Mouse (Mus musculus): Measurements from ENCODE around the gene Zcchc17. TPM values are rescaled to one million over a fixed set of nuclear protein-coding genes. Genes with fewer than 3 reads are reported as not detected.

Zcchc17 gene
- total RNA-seq, 2 experiments from 2014 or later: 42.5 to 44.8 TPM

DNA sequence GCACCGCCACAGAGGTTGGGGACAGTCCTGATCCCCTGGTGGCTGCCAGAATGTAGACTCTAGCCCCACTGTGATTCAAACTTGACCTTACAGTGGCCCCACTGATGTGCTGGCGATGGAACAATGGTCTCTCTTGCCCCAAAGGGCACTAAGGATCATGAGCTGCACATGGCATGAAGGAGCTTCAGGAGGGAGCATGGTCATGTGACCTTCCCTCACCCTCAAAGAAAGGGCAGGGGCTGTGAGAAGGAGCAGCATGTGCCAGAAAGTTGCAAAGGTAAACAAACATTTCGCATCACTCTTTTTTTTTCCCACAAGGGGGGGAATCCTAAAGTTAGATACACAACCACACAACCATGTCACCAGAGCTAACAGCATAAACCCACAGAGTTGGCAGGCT lies 41.6 kb downstream of the Zcchc17 start:
- DNase-seq (ENCODE audit: low spot score): no peak

DNA sequence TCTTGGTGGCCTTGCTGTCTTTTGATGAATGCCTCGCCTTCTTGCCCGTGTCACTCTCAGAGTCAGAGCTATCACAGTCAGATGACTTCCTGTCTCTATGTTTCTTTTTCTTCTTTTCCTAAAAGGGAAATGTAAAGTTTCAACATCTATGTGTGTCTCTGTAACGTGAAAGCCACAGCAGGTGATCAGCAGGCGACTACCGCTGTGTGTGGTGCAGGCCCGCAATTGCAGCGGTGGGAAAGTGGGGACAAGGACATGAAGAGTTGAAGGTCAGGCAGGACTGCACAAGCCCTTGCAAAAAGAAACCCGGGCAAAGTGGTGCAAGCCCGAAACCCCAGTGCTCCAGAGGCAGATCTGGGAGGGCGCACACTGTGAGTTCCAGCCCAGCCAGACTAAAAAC lies 43.1 kb downstream of the Zcchc17 start:
- DNase-seq (ENCODE audit: low spot score): no peak

DNA sequence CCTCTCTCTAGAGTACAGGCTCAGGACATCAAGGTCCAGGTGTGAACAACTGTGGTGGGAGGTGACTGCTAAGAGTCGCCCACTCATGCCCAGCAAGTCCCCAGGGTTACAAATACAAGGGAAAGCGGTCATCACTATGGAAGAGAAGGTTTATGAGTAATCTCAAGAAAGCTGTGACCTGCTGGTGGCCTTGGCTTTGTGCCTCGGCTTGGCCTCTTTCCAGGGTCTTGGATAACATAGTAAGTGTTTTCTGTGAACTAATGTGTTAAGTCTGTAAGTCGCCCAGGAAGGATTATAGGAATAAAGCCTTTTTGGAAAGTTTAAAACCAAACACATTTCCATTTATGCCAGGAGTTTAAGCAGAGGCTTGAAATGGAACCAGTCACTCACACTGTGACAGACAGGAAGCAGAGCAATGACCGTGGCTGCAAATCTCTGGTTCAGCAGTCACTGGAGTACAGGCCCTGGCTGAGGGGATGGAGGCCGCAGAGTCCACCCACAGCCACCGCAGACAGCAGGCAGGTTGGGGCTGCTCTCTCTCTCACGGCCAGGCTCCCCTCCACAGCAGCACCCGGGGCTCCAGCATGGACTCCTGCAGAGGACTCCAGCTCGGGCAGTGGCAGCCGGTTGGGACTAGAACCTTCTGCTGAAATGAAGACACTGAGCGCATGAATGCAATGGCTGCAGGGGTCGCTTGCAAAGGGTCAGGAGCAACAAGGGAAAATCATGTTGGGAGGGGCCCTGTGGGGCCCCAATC lies 43.8 kb downstream of the Zcchc17 start:
- DNase-seq (ENCODE audit: low spot score): no peak

DNA sequence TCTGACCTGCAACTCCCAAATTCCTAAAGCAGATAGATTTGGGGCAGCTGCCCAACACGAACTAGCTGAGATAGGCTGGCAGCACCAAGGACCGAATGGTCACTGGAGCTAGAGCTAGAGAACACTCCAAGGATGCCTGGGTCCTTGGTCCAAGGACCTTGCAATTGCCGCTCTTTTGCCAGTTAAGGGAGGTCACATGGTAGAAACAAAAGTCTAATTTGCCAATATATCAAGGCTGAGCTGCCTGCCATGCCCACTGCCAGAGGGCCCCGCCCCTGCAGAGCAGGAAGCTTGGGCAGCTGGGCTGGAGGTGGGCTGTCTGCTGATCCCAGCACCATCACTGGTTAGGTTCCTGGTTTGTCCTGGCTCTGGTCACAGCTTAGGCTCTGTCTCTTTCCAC lies 46.2 kb downstream of the Zcchc17 start:
- DNase-seq (ENCODE audit: low spot score): no peak

DNA sequence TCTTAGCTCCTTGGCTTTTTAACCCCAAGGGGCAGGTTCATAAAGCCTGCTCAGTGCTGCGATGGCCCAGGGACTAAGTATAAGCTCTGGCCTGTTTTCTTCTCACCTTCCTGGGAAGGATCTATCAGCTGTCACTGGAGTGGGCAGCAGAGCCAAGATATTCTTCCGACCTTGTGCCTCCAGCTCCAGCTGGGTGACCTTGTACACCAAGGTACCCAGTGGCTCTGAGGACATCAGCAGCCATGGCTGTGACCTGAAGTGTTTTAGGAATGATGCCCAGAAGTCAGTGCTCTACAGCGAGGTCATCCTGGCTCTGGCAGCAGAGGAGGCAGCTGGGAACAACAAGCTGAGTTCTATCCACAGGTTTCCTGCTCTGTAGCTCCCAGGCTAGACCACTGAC lies 47.2 kb downstream of the Zcchc17 start:
- DNase-seq (ENCODE audit: low spot score): peak; percentile 54

DNA sequence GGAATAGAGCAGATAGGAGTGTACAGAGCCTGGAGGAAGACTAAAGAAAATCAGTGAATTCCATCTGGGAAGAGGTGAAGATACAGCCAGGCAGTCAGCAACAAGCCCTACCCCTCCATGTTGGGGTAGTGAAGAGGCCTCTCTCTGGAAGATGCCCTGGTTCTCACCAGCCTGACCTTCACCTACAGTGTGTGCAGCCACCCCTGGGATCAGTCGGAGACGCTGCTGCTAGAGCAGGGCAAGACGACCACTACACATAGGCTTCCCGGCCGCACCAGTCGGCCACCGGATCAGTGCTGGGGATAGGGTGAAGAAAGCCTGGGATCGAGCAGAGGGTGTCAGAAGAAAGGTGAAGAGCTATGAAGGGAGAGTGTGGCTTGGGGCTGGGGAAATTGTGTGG lies 50.5 kb downstream of the Zcchc17 start:
- no peak for DNase-seq (ENCODE audit: low spot score)

DNA sequence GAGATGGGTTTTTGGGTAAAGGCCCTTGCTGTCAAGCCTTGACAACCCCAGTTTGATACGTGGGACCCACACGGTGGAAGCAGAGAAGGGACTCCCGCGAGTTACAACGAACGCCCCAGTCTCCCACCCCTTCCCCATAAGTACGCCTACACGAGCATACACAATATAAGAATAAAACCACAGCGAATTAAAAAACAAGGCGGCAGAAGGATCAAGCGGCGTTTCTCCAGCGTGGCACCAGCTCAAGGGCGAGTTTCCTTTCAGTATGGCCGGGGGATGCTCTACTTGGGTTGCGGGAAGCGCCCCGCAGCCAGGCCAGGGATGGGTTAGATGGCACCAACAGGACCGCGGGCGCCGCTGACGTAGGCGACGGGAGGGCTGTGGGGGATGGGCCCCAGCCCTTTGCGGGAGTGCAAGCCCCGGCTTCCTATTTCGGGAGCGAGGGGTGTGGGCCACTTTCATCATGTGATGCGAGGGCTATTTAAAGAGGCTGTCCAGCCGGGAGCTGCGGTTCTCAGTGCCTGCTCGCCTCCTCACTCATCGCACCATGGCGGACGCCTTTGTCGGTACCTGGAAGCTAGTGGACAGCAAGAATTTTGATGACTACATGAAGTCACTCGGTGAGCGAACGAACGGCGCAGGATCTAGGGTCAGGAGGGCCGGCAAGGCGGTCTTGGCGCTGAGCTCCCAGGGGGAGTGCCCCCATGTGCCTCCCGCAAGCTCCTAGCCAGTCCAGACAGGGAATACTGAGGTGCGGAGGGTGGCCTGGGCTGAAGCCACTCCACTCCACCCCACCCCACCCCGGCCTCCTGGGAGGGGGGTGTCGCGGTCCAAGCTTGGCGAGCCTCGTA lies 51.3 kb downstream of the Zcchc17 start, which contains the start of the genes Fabp3 and Gm10570:
Fabp3 (plus strand) TSS at position 365 of the 851 bp plus-strand sequence.
Gm10570 (minus strand) TSS at position 444 of the 851 bp plus-strand sequence.
- DNase-seq (ENCODE audit: low spot score): peak; percentile 81

DNA sequence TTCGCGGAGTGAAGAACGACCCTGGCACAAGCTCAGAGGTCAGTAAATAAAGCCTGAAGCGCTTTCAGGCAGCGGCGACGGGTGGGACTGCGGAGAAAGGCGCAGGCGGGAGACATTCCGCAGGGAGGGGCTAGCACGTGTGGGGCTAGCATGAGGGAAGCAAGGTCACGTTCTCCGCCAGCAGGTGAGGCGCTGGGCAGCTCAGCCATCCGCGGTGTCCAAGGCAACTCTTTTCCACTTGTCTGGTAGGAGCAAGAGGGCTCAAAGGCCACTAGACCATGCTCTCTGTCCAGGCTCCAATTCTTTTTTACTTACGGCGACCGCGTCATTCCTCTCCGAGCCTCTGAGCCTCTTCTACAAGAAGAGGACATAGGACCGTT lies 51.9 kb downstream of the Zcchc17 start:
- peak; percentile 59 for DNase-seq (ENCODE audit: low spot score)

DNA sequence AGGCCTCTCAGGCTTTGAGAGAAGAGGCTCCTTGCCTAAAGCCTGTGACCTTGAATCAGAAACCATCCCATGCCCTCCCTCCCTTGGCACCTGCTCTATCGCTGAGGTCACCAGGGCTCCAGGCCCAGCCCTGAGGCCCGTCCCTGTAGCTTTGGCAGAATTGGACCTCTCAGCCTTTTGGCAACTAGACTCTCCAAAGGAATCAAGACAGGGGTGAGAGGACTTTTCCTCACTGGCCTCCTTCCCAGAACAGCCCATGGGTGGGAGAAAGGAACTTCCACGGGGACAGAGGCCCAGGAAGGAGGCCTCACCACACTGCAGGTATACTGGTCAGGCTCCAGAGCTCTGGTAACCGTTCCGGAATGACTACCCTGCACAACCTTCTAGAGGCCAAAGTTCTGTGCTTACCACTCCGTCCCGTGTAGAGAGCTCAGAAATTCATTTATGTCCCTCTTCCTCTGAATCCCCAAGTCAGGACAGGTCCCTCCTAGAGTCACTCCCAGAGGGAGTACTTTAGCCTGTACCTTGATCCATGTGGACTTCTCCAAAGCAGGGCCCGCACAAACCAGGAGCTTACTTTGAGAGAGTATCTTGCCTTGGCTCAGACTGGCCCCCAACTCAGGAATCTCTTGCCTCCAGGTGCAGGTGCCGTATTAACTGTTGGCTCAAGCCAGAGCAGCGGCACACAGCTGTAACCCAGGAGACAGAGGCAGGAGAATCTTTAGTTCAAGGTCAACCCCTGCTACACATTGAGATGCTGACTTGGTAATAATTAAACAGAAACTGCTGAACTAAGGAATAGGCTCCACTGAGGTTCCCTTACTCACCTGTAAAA lies 52.7 kb downstream of the Zcchc17 start:
- peak; percentile 80 for DNase-seq (ENCODE audit: low spot score)

DNA sequence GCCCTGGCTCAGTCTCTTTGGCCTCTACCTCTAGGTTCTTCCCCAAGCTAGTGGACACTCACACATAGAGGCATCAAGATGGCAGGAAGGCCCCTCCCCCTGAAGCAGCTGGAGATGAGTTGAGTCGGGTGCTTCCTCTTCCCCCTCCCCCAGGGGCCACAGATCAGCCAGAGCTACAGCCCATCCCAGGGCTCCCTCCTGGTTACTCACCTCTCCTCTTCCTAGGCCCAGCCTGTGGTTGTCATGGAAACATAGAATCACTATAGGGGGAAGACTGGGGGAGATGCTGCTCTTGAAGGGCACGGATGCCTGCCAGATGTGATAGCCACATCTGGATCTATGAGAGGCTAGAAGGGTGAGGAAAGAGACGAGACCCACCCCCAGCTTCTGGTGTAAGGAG lies 55.0 kb downstream of the Zcchc17 start:
- no peak for DNase-seq (ENCODE audit: low spot score)

DNA sequence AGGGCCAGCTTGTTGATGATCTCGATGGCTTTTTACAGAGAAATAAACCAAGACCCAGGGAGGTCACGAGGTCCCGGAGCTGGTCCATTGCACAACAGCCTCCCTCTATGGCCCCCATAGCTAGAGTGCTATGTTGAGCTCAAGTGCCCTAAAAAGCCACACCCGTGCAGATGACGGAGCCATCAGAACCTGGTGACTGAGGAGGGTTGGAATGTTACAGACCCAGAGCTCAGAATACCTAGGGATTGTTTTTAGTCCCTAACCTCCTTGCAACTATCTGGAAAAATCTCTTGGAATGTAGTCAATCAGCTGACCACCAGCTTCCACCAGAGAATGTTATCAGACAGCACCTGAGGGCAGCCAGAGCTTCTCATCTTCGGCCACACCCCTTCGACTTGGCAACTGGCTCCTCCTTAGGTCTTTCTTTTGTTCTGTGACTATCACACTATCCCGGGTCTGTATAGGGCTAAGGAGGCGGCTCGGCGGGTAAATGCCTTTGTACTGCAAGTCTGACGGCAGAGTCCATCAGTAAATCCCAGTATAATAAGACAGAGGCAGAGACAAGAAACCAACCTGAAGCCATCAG lies 57.4 kb downstream of the Zcchc17 start:
- no peak for DNase-seq (ENCODE audit: low spot score)

DNA sequence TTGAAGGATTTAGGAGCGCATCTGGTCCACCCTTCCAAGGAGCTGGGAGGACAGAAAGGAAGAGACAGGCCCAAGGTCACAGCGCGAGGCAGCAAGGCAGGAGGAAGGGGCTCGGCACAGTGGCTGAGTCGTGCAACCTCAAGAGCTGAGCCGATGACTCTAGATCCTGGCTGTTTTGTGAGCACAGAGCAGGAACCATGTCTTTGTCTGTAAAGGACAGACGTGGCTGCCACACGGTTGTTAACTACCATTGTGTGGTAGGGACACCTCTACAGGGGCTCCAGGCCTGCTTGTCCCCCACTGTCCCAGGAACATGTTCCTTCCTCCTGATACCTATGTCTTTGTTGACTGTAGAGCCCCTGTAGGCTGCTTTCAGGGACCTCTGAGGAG lies 60.1 kb downstream of the Zcchc17 start:
- DNase-seq (ENCODE audit: low spot score): no peak

DNA sequence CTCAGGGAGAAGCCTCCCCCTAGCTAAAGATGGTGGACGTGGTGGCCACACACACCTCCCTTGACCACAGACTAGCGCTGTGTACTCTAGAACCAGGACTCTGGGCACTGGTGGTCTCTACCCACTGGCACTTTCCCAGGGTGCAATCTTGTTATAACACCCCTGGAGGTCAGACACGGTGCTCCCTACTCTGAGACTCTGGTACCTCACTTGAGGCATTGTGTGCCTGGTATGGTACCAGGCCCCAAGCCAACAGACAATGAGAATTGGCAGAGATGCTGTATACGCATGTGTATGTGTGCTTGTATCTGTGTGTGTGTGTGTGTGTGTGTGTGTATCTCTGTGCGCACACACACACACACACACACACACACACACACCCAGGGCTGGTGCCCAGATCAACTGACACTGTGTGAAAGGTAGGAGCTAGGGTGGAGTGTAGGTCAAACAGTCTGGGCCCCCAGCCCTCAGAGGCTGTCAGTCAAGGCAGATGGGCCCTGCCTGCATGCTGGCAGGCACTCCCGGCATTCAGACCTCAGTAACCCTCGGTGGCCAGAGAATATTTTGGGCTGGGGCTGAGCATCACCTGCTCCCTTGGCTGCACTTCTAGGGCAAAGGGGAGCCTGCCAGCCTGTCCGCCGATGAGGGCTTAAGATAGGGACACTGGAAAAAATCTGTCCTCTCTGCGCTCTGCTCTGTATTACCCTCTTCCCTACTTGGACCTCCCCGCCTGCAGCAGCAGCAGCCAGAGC lies 60.7 kb downstream of the Zcchc17 start:
- peak; percentile 91 for DNase-seq (ENCODE audit: low spot score)

DNA sequence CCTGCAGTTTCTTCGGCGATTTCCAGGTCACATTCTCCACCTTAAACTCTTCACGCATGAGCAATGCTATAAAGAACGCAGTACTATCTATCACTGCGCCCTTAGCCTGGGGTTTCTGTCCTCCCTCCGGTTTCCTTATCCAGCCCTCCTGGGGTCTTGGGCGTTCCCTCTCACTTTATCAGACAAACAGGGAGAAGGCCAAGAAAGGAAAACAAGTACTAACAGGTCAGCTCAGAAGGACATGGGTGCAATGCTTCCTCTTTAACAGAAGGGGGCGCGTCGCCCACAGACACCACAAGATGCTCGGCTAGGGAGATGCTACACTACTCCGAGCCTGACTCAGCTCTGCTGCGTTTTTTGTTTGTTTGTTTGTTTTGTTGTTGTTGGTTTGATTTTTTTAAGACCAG lies 62.6 kb downstream of the Zcchc17 start:
- DNase-seq (ENCODE audit: low spot score): no peak

DNA sequence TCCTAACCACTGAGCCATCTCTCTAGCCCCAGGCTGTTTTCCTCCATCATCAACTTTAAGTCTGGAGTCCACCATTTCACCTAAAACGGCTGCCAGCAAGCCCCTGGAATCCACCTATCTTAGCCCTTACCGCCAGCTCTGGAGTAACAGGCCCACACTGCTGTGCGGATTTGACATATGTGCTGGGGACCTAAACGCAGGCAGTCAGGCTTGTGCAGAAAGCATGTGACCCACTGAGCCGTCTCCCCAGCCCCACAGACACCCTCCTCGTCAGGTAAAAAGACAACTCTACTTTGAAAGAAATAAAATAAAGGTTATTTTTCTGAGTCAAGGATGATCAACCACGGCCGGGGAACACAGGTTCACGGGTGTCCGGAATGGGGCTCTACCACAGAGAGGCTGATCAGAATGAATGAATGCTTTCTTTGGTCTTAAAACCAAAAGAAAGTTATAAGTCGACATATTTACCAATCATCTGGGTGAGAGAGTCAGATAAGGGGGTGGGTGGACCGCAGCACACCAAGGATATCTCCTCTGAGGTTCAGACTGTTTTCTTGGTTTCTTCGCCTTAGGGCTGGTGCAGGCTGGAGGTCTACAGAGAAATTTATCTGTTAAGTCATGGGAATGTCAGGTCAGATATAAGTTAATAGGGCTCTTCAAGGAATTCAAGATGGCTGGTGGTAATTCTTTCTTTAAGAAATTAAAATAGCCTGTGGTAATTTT lies 63.3 kb downstream of the Zcchc17 start:
- no peak for DNase-seq (ENCODE audit: low spot score)

DNA sequence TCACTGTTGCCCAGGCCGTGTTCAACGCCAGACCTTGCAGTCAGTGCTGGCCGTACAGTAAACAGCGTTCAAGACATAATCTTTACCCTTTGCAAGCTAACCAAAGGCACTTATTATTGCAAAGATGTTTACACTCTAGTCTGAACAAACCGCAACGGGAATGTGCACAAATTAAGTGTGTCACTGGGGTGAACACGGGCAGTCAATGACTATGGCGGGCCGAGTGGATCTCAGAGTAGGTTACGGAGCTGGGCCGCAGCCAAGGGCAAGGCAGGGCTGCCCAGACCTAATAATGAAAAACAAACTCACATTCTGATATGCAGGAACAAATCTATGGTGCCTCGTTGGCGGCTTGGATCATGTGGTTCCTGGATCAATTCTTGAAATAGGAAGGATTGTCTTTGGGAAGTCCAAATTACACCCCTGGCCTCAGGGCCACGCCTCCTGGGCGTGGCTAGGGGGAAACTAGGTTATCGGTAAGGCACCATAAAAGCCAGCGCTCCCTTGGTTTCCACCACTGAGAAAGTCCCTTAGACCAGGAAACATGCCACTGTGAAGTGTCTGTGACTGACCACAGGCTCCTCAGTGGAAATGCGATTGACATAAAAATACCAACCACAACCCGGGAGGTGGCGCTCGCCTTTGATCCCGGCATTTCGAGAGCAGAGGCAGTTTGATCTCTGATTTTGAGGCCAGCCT lies 64.5 kb downstream of the Zcchc17 start:
- DNase-seq (ENCODE audit: low spot score): no peak

DNA sequence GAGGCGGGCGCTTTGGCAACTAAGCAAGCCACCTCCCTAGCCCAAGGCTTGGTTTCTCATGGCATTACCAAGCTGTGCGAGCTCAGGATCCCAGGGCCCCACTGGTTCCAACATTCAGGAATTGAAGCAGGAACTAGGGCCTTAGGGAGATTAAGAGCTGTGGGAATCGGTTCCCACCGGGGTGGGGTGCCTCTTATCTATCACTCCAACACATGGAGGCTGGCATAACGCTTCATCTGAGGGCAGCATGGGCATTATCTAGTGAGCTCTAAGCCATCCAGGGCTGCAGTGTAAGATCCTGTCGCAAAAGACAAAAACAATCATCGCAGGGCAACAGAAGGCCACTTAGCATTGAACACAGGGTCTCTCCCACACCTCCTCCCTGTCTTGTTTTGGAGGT lies 65.2 kb downstream of the Zcchc17 start:
- no peak for DNase-seq (ENCODE audit: low spot score)

DNA sequence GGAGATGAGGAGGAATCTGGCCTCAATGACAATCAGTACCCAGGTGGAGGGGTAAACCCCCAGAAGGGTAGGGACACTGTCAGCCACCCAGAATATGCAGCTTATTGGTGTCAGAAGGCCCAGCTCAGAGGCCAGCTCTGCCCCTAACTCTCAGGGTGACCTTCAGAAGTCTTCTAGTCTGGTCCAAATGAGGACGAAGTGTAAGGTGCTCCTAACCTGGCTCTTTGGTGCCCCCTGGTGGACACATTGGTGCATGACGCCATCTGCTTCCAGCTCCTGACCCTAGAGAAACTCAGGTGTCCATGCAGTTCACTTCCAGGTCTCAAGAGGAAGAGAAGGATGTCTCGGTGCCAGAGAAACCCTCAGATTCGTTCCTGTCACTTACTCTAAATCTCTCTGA lies 67.5 kb downstream of the Zcchc17 start:
- DNase-seq (ENCODE audit: low spot score): peak; percentile 71

DNA sequence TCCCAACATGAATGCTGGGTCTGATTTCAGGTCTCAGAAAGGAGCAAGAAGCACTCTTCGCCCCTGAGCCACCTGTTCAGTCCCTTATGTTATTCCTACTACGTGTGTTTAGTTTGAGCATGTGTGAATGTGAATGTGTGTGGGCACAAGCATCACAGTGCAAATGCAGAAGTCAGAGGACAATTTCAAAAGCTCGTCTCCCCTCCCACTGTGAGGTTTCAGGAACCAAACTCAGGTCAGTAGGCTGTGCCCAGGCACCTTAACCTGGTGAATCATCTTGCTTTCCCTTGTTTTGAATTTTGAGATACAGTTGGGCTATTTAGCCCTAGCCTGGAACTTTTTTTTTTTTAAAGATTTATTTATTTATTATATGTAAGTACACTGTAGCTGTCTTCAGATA lies 69.9 kb downstream of the Zcchc17 start:
- DNase-seq (ENCODE audit: low spot score): no peak
